Mouse (Mus musculus) heart, postnatal 14 days (tissue): ENCODE measurements around the gene Fam241a. TPM values are rescaled to one million over a fixed set of nuclear protein-coding genes. Genes with fewer than 3 reads are reported as not detected.

Experiments
- DNase-seq, 2 experiments: peaks; one replicate each; pipeline ENCODE4 v3.0.0; 2021 to 2022
- intact Hi-C: fragments of 180-260 bp; cut with DNase I; formaldehyde crosslinking; loops from one replicate; pipeline ENCODE4 v1.15.1; 2025
- total RNA-seq, 2 experiments: library from RNA; stranded (reverse); gene quantifications; 2 replicates each; pipeline ENCODE4 v1.2.3; 2021

Fam241a gene
- total RNA-seq, 2 experiments from 2014 or later: 5.3 to 6.2 TPM

DNA sequence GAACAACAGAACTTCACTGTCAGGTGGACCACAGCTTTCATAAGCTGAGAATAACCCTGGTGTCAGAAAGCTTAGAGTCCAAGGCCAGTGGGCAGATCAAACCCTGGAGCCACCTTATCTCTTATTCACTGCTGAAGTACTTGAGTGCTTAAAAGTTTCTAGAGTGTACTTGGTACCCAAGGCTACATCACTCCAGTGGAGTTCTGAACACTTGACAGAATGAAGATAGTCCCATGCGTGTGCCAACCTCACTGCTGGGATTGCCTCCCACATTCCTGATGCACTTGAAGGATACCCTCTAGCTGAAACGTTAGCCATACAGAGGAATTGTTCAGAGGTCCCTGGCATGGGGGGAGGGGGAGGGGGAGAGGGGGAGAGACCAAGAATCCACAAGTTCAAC lies 14.4 kb downstream of the Fam241a start:
- intact Hi-C loops: no loop called here
- DNase-seq: no peak

DNA sequence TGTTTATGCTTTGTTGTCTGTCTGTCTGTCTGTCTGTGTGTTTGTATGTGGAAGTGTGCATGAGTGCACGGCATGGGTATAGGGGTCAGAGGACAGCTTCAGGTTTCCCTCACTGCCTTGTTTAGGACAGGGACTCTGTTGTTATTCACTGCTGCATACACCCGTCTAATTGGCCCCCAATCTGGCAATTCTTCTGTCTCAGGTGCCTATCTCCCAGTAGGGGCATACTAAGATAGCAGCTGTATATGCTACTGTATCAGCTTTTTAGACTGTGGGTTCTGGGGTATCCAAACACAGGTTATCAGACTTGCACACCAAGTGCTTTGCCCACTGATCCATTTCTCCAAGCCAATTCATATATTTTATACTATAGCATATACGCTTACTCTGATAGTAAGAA lies 16.2 kb downstream of the Fam241a start:
- intact Hi-C loops: no loop called here
- DNase-seq: no peak

DNA sequence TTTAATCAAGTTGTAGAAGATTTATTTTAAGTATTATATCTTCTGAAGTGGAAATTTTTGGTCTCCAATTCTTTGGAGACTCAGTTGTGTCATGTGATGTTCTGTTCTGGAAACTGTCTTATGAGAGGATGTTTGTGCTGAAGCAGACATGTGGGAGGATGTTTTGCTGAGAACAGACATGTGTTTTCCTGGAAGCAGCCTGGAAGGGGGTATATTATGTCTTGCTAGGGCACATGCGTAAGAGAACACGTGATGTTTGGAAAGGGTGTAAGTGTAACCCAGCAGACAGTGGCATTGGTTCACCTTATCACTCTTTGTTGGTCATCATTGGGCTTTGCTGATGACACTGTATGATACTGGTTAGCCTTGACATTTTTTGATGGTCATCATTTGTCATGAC lies 20.6 kb downstream of the Fam241a start:
- no peak for DNase-seq
- intact Hi-C loops: no loop called here

DNA sequence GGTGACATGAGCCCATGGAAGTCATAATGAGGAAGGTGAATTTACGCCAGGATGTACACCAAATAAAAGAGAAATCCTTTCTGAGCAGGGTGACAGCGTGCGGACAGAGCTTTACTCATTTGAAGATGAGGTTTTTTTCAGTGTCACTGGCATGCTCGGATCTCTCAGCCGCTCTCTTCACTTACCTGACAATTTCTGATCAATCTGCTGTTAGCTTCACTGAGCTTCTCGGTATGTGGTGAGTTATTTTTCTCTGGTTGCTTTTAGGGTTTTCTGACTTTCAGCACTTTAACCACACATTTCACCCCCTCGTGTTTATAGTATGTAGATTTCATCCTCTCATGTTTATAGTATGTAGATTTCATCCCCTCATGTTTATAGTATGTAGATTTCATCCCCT lies 21.1 kb downstream of the Fam241a start:
- DNase-seq: no peak
- intact Hi-C loops: no loop called here

DNA sequence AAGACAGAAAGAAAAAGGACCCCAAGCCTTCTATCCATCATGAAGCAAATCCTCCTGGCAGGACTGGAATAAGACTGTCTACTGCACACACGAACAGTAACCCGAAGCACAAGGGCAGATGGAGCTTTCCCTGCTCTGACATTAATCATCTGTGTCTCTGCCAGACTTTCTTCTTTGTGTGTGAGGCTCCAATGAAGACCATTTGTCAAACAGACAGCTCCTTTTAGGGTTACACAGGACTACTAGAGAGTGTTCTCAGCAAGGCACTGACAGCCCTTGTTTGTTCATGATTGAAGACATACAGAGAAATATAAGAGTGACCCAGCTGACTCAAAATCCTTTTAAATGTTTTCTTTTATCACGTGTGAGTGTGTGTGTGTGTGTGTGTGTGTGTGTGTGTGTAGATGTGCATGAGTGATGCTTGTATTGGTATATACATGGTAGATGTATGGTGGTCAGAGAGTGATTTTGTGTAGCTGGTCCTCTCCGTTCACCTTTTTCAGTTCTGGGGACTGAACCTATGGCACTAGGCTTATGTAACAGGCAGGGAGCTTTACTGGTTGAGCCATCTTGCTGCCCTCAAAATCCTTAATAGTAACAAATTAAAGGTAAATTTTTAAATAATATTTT lies 21.8 kb downstream of the Fam241a start:
- intact Hi-C loops: no loop called here
- no peak for DNase-seq

DNA sequence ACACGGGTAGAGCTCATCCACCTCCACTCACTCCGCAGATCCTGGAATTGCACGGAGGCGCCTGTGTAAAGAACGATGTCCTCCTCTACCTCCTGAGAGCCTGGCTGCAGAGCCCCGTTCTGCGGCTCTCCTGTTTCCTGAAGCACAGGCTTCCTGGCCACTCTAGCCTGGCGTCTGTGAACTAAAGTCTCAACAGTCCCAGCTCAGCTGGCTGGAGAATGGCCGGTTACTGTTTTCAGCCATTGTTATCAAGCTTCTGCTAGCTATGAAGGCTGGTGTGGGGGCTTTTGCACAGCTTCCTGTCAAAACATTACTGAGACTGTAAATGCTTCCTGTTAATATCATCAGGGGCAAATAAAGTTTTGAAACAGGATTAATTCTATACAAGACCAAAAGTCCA lies 24.5 kb downstream of the Fam241a start:
- intact Hi-C loops: no loop called here
- DNase-seq: peak; percentile 3 to 5

DNA sequence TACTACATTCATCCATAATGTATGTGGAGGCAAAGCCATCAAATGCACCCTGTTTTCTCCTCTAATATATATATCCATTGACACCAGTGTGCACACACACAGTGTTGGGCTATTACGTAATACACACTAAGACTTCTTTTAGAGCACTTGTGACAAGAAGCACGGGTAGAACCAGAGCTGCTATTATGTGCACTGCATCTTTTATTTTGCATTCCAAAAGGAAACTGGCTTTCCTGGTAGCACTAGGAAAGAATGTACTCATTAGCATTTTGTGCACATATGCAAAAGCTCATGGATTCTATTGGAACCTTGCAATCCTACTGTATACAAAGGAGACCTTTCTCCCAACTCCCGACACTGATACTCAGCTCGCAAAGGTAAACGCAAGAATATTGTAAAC lies 27.2 kb downstream of the Fam241a start:
- no peak for DNase-seq
- intact Hi-C loops: no loop called here

DNA sequence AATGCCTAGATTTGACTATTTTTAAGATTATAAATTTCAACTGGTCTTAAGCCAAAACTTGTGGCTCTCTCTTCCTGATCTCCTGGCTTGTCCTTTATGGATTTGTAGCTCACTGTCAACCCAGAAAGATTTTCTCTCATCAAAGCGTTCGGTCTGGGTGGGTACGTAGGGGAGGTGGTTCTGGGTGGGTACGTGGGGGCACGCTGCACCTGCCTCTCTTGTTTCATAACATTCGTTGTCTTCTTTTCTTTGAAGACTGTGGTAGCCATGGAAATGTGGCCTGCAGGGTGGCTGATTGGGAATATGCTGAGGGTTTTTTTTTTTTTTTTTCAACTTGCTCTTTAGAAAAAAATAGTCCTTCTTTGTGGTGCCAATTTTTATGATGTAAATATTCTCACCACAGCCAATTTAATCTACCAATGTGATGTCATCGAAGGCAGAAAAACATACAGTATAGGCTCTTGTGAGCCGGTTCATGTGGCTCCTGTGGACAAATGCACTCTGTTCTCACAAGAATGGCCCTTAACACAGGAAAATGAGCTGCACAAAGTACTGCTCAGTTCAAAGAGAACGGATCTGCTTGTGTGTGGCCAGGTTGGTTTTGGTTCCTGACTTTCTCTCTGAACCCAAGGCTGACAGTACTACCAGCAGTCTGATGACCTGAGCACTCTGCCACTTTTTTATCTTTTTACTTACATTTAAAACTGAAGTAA lies 27.9 kb downstream of the Fam241a start:
- intact Hi-C loops: no loop called here
- DNase-seq: no peak

DNA sequence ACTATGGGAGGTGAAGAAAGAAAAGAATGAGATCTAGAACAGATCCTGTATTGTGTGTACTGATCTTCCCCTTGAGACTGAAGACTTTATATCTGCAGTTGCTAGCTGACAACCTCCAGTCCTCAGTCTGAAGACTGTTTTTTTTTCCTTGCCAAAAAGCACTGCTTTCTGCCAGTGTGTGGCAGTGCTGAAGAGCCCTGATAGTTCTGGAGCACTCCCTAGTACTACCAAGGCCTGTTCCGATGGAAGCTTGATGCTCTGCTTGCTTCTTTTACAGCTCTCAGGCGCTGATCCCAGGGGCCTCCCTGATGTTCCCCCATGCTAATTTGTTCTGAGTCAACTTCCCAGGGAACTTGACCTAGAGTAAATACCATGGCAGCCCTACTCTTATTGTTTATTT lies 31.9 kb downstream of the Fam241a start:
- DNase-seq: no peak
- intact Hi-C loops: loop anchor here (5.0 kb wide), 1 partner anchor 33 kb away; the partner anchor contains the start of gene Fam241a

DNA sequence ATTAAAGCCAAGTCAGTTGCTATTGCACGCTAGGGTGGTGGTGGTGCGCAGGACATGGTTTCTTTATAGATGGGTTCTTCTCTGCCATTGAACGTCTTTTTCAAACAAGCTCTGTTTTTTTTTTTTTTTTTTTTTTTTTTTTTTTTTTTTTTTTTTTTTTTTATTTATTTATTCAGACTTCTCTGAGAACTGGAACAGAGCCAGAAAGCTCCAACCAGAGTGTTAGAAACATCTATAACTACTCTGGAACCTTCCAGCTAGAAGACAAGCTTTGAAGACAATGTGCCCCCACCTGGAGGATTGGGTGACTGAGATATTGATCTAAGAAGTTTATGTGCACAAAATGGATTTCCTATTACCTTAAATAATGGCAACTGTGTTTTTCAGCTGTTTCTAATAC lies 32.6 kb downstream of the Fam241a start:
- DNase-seq: no peak
- intact Hi-C loops: loop anchor here (5.0 kb wide), 1 partner anchor 34 kb away; the partner anchor contains the start of gene Fam241a

DNA sequence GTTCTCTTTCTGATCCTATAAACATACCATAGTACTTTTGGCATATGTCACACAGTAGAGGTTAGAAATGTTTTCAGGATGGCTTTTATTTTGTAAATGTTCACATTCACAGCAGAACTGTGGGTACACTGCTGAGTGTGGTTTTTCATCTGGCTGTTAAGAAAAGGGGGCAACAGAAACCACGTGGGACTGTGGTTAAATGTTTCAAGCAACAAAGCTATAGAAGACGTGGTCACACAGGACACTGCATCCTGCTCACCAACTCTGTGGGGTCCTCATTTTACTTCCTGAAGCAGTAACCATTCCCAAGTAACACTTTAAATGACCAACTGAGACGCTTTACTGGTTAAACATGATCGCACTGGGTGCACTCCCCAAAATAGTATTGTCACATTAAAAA lies 33.6 kb downstream of the Fam241a start:
- DNase-seq: no peak
- intact Hi-C loops: loop anchor here (5.0 kb wide), 1 partner anchor 35 kb away; the partner anchor contains the start of gene Fam241a

DNA sequence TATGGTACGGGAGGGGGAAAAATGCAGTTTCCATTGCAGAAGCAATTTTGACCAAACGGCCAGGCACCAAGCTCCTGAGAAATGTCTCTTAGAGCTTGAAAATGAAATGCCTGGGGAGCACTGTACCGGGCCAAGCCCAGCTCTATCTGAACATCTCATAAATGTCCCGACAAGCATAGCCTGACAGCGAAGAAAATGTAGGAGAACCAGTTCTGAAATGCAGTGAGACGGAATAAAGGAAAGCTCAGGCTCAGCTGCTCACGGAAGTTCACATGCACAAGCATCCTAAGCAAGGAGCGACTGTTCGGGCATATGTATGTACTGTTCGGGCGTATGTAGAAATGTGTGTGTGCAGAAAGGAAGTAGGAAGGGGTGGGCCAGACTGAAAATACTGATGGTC lies 34.8 kb downstream of the Fam241a start:
- intact Hi-C loops: loop anchor here (5.0 kb wide), 1 partner anchor 36 kb away; the partner anchor contains the start of gene Fam241a

DNA sequence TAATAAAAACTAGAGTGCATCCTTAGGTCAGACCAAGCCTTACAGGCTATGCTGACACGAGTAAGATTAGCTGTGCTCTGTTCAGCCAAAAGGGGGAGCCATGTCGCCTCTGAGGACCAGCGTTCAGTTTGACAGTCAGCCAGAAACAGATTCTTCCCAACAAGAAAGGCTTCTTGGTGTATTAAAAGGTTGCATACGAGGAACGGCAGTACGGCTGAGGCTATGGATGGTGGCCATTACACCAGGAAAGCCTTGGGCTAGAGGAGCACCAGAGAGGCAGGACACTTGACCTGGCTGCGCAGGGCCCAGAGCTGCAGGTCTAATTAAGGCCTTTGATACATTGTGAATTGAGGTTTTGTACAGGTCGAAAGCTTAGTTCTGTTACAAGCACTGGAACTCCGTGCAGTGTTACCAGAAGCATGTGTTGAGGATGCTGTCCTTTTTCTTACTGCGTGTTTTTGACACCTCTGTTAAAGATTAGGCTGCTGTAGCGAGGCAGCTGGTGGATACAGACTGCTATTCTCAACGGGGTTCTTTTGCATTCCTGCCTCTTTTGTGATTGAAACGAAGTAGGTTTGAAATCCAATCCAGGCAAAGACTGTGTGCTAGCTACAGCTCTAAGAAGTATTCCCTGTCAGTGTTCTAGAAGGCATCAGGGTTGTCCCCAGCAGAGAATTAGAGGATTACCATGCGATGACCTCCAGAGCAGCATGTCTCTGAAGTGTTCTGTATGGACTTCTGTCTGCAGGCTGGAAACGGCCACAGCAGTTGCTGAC lies 42.5 kb downstream of the Fam241a start:
- intact Hi-C loops: loop anchor here (1.0 kb wide), 1 partner anchor 96 kb away; no protein-coding TSS in a partner anchor
- DNase-seq: peak; percentile 69 to 84

More for the DNA sequence above, 34.8 kb downstream of the Fam241a start:
- DNase-seq: no peak

DNA sequence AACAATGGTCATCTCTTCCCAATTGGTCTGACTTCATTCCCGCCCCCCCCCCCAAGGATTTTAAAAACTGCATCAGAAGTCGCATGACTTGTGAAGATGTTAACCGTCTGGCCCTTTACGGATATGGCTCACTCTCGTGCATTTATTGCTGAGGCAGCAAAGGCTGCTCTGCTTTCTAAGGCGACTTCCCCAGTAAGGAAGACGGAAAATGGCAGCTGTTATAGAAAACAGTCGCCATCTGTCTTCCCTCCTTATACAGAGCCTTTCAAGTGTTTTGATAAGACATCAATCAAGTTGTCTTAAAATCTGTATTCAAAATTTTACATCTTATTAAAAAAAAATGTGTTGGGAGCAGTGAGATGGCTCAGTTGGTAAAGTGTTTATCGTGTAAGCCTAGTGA lies 43.4 kb downstream of the Fam241a start:
- intact Hi-C loops: loop anchor here (1.0 kb wide), 1 partner anchor 97 kb away; no protein-coding TSS in a partner anchor
- DNase-seq: no peak

DNA sequence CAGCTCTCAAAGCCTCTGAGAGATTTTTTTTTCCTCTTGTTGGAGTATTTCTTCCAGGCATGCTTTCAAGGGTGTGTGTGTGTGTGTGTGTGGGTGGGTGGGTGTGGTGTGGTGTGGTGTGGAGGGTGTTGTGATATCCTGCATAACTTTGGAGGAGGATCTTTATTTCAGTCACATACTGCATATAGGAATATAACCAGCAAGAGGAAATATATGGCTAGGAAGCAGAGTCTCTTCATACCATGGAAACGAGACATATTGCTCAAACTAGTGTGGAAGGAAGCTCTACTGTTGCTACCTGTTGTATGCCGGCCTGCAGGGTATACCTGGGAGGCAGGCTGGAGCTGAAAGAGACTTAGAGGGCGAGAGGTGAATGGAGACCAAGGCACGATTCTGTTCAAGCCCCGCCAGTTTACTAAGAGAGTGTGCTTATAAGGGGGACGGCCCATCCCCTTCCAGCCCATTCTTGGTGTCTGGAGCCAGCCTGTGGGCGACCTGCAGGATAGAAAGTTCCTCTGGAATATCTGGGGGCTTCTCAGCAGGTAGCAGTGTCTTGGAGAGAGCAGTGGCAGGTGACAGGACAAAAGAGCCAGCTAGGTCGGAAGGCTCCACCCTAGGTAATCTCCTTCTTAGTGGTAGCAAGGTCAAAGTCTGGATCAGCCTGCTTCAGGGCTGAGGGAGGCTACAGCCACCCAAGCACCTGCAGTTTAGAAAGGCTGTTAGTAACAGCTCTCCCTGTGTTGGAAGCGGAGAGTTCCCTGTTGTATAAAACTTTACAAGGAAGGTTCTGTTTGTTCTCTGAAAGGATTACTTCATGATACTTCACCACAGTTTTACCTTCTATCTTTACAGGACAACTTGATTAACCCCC lies 45.1 kb downstream of the Fam241a start:
- no peak for DNase-seq
- intact Hi-C loops: no loop called here

DNA sequence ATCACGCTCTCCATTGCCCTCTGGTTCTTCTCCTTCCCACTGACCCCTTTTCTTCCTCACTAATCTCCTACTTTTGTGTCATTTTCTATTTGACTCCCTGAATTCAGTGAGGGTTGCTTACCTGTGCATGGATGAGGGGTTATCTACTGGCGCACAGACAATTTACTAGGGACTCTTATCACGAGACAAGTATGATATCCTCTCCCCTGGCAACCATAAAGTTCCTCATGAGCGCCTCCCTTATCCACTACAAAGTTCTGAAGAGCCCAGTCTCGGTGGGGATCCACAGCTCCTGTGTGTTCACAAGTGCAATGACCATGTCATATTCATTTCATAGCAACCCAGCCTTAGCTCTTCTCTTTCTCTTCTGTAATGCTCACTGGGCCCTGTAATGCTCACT lies 46.2 kb downstream of the Fam241a start:
- intact Hi-C loops: no loop called here
- DNase-seq: no peak

DNA sequence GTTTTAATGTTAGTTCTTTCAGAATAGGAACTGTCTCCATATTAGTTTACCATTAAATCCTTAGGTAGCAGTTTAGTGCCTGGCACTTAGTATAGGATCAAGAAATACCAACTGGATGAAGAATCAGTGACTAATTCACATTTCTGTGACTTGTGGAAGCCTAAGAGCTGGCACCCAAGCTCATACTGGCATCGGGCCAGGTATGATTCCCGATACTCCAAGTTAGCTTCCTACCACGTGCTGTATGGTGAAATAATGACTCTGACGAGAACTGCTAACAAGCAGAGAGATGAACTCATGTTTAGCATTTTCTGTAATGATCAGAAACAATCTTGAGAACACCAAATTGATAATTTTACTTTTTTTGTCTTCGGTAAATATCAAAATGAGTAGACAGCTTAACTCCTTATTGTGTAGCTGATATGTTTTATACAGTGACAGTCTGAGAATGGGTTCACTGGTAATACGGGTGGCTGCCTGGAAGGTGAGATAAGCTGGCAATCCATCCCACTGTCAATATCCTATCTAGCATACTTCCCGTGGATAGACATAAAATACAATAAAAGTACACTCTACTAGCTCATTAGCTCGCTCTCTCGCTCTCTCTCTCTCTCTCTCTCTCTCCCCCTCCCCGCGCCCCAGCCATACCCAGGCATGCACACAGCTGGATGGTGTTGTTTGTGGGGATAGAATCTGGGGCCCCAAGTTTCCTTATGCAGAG lies 47.9 kb downstream of the Fam241a start:
- no peak for DNase-seq
- intact Hi-C loops: no loop called here

DNA sequence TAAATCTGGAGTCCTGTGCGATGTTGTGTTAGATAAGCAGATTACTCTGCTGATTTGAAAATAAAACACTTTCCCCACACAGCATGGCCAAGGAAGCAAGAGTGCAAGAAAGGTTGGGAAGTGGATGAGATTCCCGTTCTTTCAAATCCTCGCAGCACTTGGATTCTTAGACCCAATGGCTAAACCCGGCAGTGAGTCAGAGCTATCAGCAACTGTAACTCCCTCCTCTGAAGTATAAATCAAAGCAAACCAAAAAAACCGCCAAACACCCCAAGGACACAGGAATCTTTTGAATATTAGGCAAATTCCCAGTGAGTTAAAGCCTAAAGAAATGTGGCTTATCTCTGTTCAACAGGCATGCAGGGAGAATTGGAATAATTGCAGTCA lies 52.2 kb downstream of the Fam241a start:
- intact Hi-C loops: no loop called here
- DNase-seq: no peak

DNA sequence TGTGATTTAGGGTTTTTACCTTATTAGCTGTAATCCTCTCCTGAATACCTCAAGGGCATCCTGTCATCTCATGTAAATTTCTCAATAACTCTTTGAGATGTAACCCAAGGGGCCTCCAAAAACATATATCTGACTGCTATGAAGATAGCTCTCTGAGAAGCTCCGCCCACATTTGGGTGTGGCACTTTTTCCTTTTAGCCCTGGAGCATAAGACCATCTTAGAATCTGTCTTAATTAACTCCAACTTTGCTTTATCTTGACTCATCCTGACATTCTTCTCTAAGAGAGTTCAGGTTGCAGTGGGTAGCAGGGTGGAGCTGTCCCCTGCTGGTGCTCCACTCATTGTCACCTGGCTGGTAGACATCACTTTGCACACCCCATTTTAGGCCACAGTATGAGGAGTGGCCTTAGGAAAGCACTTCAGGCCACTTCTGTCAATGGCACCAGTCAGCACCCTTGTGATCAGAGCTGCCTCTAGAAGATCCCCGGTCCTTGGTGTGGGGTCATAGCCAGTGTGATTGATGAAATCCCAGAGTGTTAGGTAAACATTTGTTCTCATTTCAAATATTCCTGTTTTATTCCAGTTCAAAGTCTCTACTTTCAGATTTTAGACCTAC lies 52.7 kb downstream of the Fam241a start:
- intact Hi-C loops: no loop called here
- DNase-seq: no peak
